Mouse (Mus musculus): ENCODE measurements around the gene Orc6. TPM values are rescaled to one million over a fixed set of nuclear protein-coding genes. Genes with fewer than 3 reads are reported as not detected.

The Orc6 gene
- total RNA-seq, 2 experiments from 2014 or later, result 5.8 to 6.8 TPM

Other genes starting within 250 kb of the Orc6 start
- gene Fbxw9, start 239.6 kb upstream of the Orc6 start, total RNA-seq (2021), result 1 to 10 TPM; 2.7 to 3.2 TPM
- gene Gm5741, start 231.7 kb upstream of the Orc6 start, total RNA-seq (2021), result not detected
- gene Dhps, start 227.9 kb upstream of the Orc6 start, total RNA-seq (2021), result 10 to 100 TPM; 36.5 to 36.6 TPM
- gene Wdr83os, start 218.9 kb upstream of the Orc6 start, total RNA-seq (2021), result 10 to 100 TPM; 42.1 to 47.3 TPM
- 10 to 100 TPM; 28.7 to 34.6 TPM for gene Wdr83, start 218.3 kb upstream of the Orc6 start, total RNA-seq (2021)
- 10 to 100 TPM; 27.6 to 27.7 TPM for gene Man2b1, start 216.4 kb upstream of the Orc6 start, total RNA-seq (2021)
- gene Zfp791, start 176.5 kb upstream of the Orc6 start, total RNA-seq (2021), result 1 to 10 TPM; 1.7 to 2.4 TPM
- gene Cks1brt, start 147.7 kb upstream of the Orc6 start, total RNA-seq (2021), result not detected
- gene Olfr371, start 73.6 kb upstream of the Orc6 start, total RNA-seq (2021), result not detected
- 10 to 100 TPM; 69.0 to 71.6 TPM for gene Vps35, start 170 bp downstream of the Orc6 start, total RNA-seq (2021)
- gene Mylk3, start 86.7 kb downstream of the Orc6 start, total RNA-seq (2021), result 100 to 1,000 TPM; 473 to 486 TPM
- 10 to 100 TPM; 18.1 to 19.4 TPM for gene 4921524J17Rik, start 133.2 kb downstream of the Orc6 start, total RNA-seq (2021)
- gene Gpt2, start 192.9 kb downstream of the Orc6 start, total RNA-seq (2021), result 10 to 100 TPM; 33.3 to 37.5 TPM

Data from heart, adult 18-20 months (tissue).